Mouse (Mus musculus) neural tube, embryonic 12.5 days (tissue): ENCODE measurements at regions not wholly inside any gene's neighbourhood (a gene's known extent, or its start where the extent isn't known, plus 50 kb on each side); places are given as distances from the start of the nearest gene placed in this dataset.

Experiments
- ATAC-seq: fragments of 200-750 bp; cut with Nextera tagmentation; 2 replicates; pipeline ENCODE4 v1.8.0; 2017; ENCODE audit warnings: low read depth, mild to moderate bottlenecking, moderate TSS enrichment, moderate library complexity; ENCODE audit not compliant: low FRiP score
- H3K27ac ChIP-seq: fragments of 300-500 bp; sonication (generic); 2 replicates; pipeline ENCODE4 v1.5.1; 2016
- H3K27me3 ChIP-seq: fragments of 300-500 bp; sonication (generic); replicated peaks from 2 replicates; pipeline ENCODE4 v1.6.1; 2016; ENCODE audit warnings: mild to moderate bottlenecking
- H3K36me3 ChIP-seq: fragments of 300-500 bp; sonication (generic); 2 replicates; pipeline ENCODE4 v1.6.1; 2016; ENCODE audit warnings: mild to moderate bottlenecking
- H3K4me1 ChIP-seq: fragments of 300-500 bp; sonication (generic); 2 replicates; pipeline ENCODE4 v1.6.1; 2016
- H3K4me2 ChIP-seq: fragments of 300-500 bp; sonication (generic); replicated peaks from 2 replicates; pipeline ENCODE4 v1.6.1; 2016; ENCODE audit warnings: mild to moderate bottlenecking
- H3K4me3 ChIP-seq: fragments of 300-500 bp; sonication (generic); 2 replicates; pipeline ENCODE4 v1.5.1; 2016
- H3K9ac ChIP-seq: fragments of 300-500 bp; sonication (generic); 2 replicates; pipeline ENCODE4 v1.6.1; 2016; ENCODE audit warnings: mild to moderate bottlenecking
- H3K9me3 ChIP-seq: fragments of 300-500 bp; sonication (generic); 2 replicates; pipeline ENCODE4 v1.6.1; 2016; ENCODE audit warnings: mild to moderate bottlenecking
- whole genome bisulfite sequencing: fragments of 180-500 bp; shearing (Covaris S2); methylation state at CpG from one replicate; pipeline ENCODE4 v1.1.7; 2016; 5-methylcytosine and 5-hydroxymethylcytosine counted together

DNA sequence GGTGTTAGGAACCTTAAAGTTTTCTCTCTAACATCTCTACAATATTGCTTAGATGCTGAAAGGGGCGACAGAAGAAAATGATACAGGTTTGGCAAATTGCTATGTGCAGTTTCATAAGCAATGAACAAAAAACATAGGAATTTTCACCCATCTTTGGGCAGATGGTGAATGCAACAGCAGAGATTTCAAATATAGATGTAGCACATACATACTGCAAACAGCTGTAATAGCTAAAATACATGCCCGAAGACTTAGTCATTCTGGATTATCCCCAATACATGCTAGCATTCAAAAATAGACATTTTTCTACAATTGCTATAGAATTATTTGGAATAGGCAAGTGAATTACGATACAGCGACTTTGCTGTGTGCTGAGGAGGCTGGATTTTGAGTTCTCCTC is 544.1 kb downstream of the D3Ertd751e start:
- 92% methylated on average over 4 of the region's 4 CpGs for WGBS
- no peak overlapping the region for H3K4me2 ChIP-seq
- H3K4me3 ChIP-seq = no peak overlapping the region
- no peak for ATAC-seq
- no peaks in the 10 kb centered on the region for H3K36me3 ChIP-seq
- H3K9me3 ChIP-seq = no peaks in the 10 kb centered on the region
- no peaks in the 10 kb centered on the region for H3K4me1 ChIP-seq
- no peak overlapping the region for H3K9ac ChIP-seq
- H3K27me3 ChIP-seq = no peaks in the 10 kb centered on the region
- H3K27ac ChIP-seq = no peak overlapping the region

DNA sequence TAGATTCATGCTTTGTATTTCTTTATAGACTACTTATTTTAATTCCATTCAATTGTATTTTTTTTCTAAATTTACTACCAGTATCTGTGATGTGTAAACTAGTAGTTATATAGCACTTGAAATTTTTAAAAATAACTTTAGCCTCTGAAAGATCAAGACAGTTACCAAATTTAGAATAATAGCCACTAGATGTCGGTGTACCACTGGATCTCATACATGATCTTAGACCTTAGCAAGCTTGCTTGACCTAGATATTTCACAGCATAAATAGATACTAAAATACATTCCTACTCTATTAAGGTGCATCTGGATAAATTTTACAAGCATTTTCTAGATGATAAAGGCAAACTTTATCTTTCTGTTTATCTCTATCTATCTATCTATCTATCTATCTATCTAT is 570.0 kb downstream of the D3Ertd751e start:
- H3K27me3 ChIP-seq = no peaks in the 10 kb centered on the region
- H3K4me2 ChIP-seq = no peak overlapping the region
- H3K36me3 ChIP-seq = no peaks in the 10 kb centered on the region
- no peak overlapping the region for H3K27ac ChIP-seq
- no peaks in the 10 kb centered on the region for H3K9me3 ChIP-seq
- WGBS = 96% methylated on average over 1 of the region's 1 CpGs
- H3K9ac ChIP-seq = no peak overlapping the region
- H3K4me3 ChIP-seq = no peak overlapping the region
- no peak for ATAC-seq
- H3K4me1 ChIP-seq = no peaks in the 10 kb centered on the region

DNA sequence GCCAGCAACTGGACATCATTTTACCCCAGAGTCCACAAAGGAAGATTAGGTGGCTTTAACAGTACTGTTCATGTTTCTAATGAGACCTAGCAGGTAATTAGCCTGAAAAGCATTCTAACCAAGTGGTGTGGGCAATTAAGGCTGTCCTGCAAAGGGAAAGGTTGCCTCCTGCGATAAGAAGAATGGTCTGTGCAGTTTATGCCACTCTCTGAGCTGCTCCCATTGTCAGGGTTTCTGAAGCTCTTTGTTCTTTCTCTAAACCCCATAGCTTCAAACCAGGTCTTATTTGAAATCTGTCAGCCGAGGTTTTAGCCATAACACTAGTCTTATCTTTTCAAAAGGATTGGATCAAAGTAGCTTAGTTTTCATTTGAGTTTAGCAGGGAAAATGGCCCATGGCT is 585.3 kb downstream of the D3Ertd751e start:
- 43% methylated on average over 2 of the region's 2 CpGs for WGBS
- H3K4me3 ChIP-seq = no peak overlapping the region

DNA sequence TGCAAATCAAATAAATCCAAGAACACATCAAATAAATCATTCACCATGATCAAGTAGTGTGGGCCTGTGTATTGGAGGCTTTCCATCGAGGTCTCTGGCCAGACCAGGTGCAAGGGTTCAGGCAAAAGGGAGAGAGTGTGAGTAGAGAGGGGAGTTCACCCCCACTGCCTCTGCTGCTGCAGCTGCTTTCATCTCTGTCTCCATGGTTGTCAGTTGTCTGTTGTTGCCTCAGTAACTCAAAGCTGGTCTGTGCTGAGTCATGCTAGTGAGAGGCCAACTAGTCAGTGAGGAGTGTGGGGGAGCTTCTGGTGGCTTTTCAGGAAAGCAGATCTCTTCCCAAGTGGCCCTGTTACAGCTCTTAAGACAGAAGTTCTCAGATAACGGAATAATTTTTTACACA is 600.4 kb downstream of the D3Ertd751e start:
- 79% methylated on average over 2 of the region's 2 CpGs for WGBS
- Histone ChIP-seq H3K36me3 (no peaks in the 10 kb centered on the region), H3K4me3 (no peak overlapping the region), H3K27ac (no peak overlapping the region), H3K4me1 (no peaks in the 10 kb centered on the region), H3K4me2 (no peak overlapping the region), H3K9ac (no peak overlapping the region), H3K27me3 (no peaks in the 10 kb centered on the region), H3K9me3 (no peaks in the 10 kb centered on the region)
- no peak for ATAC-seq

More for the DNA sequence above, 585.3 kb downstream of the D3Ertd751e start:
- Histone ChIP-seq H3K9me3 (no peaks in the 10 kb centered on the region), H3K4me1 (no peaks in the 10 kb centered on the region), H3K9ac (no peak overlapping the region), H3K27ac (no peak overlapping the region), H3K27me3 (no peaks in the 10 kb centered on the region), H3K4me2 (no peak overlapping the region), H3K36me3 (no peaks in the 10 kb centered on the region)
- no peak for ATAC-seq

DNA sequence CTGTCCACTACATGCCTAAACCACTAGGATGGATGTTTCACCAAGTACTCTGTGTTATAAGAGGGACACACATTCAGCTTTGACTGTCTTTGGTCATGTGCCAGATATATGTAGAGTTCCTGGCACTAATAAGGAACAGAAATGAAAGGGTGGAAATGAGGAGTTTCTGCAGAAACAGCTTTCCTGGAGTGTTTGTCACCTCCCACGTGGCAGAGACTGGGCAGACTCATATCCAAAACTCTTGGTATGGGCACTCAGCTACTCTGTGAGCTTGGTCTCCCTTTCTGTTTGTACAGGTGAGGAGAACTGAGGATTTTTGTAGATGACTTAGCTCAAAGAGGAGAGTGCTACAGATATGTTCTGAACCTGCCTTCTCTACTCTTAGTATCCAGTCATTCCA is 634.4 kb downstream of the D3Ertd751e start:
- Histone ChIP-seq H3K27me3 (no peaks in the 10 kb centered on the region), H3K9me3 (no peaks in the 10 kb centered on the region), H3K9ac (no peak overlapping the region), H3K4me2 (no peak overlapping the region), H3K4me1 (no peaks in the 10 kb centered on the region), H3K36me3 (no peaks in the 10 kb centered on the region), H3K27ac (no peak overlapping the region), H3K4me3 (no peak overlapping the region)
- ATAC-seq = no peak
- WGBS = 36% methylated on average over 1 of the region's 1 CpGs

DNA sequence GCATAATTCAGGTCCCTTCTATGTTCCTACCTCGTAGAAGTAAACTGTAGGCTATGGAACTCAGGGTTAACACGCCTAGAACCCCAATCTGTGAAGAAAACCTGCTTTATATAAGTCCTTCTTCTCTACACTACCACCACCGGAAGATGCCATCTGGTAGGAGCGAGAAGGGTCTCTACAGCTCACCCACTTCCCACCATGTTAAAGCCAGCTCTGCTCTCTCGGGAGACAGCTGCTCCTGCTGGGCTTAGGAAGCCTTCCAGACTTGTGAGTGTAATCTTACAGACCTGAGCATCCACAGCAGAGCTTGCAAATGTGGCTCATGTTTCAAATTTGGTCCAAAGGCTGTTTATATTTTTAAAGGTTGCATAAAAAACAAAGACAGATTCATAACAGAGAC is 639.7 kb downstream of the D3Ertd751e start:
- Histone ChIP-seq H3K4me1 (no peaks in the 10 kb centered on the region), H3K4me3 (no peak overlapping the region), H3K9ac (no peak overlapping the region), H3K27me3 (no peaks in the 10 kb centered on the region), H3K9me3 (no peaks in the 10 kb centered on the region), H3K27ac (no peak overlapping the region), H3K4me2 (no peak overlapping the region), H3K36me3 (no peaks in the 10 kb centered on the region)
- 84% methylated on average over 5 of the region's 5 CpGs for WGBS
- no peak for ATAC-seq

DNA sequence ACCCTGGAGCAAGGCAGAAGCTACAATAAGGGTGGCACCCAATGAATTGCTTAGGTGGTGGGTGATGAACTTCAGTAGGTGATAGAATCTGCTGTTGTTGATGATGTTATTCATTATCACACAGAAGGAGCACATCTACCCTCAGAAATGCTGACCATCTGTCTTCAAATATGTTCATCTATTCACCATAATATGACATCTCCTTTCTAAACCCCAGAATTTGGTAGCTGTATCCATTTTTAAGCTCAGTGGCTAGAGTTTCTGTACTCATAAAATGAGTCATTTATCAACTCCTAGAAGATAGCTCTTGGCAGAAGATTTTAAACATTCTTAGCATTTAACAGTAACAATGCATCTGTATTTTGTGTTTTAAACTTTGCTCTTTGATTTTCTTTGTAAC is 660.3 kb downstream of the D3Ertd751e start:
- H3K9me3 ChIP-seq = no peaks in the 10 kb centered on the region
- H3K9ac ChIP-seq = no peak overlapping the region
- no peak overlapping the region for H3K4me2 ChIP-seq
- H3K4me3 ChIP-seq = no peak overlapping the region
- ATAC-seq = no peak
- no peak overlapping the region for H3K27ac ChIP-seq
- H3K4me1 ChIP-seq = no peaks in the 10 kb centered on the region
- H3K36me3 ChIP-seq = no peaks in the 10 kb centered on the region
- H3K27me3 ChIP-seq = no peaks in the 10 kb centered on the region

DNA sequence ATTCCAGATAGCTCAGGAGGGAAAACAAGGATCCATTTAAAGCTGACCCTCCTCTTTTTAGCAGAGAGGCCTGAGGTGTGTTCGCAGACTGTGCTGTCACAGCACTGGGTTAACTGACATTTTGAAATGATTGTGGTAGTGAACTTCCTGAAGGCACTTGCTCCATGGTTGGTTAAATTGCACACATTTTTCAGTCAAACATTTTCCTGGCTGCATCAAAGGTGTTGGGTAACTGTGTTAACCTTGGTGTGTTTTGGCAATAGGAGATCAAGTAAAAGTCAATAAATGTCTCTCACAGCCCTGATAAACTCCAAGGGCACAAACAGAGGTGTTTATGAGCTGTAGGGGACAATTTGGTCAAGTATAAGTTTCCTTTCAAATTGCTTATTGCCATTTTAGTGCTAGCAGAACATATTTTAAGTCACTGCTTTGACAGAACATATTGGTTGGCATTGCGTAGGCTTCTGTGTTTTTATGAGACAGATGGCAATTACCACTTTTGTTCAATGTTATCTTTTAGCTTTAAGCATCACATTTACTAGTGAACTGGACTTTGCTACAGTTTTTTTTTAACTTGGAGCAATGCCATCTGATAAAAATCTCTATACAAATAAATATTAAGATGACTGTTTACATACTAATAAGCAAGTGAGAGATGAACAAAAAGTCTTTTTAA is 666.7 kb downstream of the D3Ertd751e start:
- ATAC-seq = no peak
- no peaks in the 10 kb centered on the region for H3K36me3 ChIP-seq
- no peaks in the 10 kb centered on the region for H3K9me3 ChIP-seq
- no peak overlapping the region for H3K4me3 ChIP-seq
- H3K9ac ChIP-seq = no peak overlapping the region
- WGBS = 86% methylated on average over 2 of the region's 2 CpGs
- H3K27me3 ChIP-seq = no peaks in the 10 kb centered on the region
- H3K4me1 ChIP-seq = no peaks in the 10 kb centered on the region
- H3K27ac ChIP-seq = no peak overlapping the region
- no peak overlapping the region for H3K4me2 ChIP-seq

DNA sequence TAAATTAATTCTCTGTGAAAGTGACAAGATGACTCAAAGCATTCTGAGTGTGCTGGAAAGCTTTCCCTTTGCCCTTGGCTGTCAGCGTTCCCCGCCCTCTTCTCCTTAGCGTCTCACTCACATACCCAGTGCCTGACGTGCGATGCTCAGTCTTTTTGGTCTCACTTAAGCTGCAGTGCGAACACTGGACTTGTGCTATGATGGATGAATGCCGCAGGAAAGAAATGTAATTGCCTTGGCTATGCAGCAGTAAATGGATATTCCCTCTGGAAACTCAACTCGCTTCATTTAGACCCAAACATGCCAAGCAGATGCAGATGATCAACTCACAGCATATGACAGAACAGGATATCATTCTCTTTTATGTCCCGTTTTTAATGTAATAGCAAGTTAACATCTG is 685.0 kb downstream of the D3Ertd751e start:
- Histone ChIP-seq H3K27me3 (no peaks in the 10 kb centered on the region), H3K27ac (no peak overlapping the region), H3K9me3 (no peaks in the 10 kb centered on the region), H3K9ac (no peak overlapping the region), H3K4me3 (no peak overlapping the region), H3K4me2 (no peak overlapping the region), H3K36me3 (no peaks in the 10 kb centered on the region), H3K4me1 (no peaks in the 10 kb centered on the region)
- 78% methylated on average over 9 of the region's 9 CpGs for WGBS
- ATAC-seq = peak; percentile 29; the same call in 1 of the 2 replicates

DNA sequence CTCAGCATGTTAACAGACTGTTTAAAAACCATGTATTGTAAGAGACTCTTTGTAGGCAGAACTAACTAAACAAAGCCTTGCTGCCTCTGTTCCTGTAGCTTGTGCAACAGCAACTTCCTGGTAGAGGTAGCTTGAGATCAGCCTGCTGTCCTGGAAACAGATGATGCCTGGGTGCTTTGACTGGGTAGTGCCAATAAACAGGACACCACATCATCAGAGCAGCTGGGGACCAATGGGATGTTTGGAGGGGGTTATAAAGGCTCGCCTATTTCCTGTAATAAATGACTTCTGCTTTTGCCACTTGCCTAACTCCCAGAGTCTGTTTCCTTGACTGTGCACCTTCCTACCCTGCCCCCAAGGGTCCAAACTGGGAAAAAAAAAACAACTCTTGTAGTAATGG is 707.2 kb downstream of the D3Ertd751e start:
- no peaks in the 10 kb centered on the region for H3K4me1 ChIP-seq
- H3K36me3 ChIP-seq = no peaks in the 10 kb centered on the region
- no peaks in the 10 kb centered on the region for H3K27me3 ChIP-seq
- H3K9me3 ChIP-seq = no peaks in the 10 kb centered on the region
- ATAC-seq = no peak
- no peak overlapping the region for H3K27ac ChIP-seq
- WGBS = 65% methylated on average over 1 of the region's 1 CpGs
- H3K4me3 ChIP-seq = no peak overlapping the region
- H3K4me2 ChIP-seq = no peak overlapping the region
- H3K9ac ChIP-seq = no peak overlapping the region

DNA sequence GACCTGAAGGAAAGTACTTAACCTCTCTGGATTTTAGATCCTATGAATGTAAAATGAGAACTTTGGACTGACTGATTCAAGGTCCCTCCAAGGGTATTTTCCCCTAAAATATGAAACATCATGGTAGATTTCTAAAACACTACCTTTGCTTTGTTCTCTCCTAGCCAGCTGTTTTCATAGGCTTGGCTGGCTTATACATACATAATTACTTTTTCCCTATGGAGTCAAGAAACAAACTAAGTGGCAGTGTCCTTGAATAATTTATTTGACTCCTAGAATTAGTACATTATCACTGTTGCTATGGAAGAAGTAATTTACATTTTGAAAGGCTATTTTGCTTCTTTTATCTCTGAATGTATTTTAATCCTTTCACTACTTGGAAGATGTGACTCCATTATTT is 721.9 kb downstream of the D3Ertd751e start:
- no peaks in the 10 kb centered on the region for H3K27me3 ChIP-seq
- ATAC-seq = no peak
- H3K27ac ChIP-seq = no peak overlapping the region
- H3K4me3 ChIP-seq = no peak overlapping the region
- H3K36me3 ChIP-seq = no peaks in the 10 kb centered on the region
- no peak overlapping the region for H3K9ac ChIP-seq
- H3K9me3 ChIP-seq = no peaks in the 10 kb centered on the region
- no peaks in the 10 kb centered on the region for H3K4me1 ChIP-seq
- H3K4me2 ChIP-seq = no peak overlapping the region

DNA sequence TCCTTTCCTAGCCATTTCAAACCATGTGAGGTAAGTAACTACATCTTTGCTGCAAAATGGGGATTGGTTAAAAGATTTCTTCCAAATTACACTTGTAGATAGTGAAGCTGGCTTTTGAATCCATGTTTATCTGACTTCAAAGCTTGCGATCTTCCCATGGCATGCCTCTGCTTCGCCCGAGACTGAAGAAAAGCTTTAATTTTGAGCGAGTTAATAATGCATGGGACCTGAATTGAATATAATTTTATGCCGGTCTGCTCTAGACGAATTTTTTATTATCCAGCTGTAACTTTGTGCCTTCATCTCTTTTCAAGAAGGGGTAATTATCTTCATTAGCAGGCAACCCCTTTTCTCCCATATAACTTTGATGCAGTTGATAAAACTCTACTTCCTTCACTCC is 724.7 kb downstream of the D3Ertd751e start:
- ATAC-seq = no peak
- Histone ChIP-seq H3K4me1 (no peaks in the 10 kb centered on the region), H3K36me3 (no peaks in the 10 kb centered on the region), H3K9me3 (no peaks in the 10 kb centered on the region), H3K9ac (no peak overlapping the region), H3K4me3 (no peak overlapping the region), H3K4me2 (no peak overlapping the region), H3K27ac (no peak overlapping the region), H3K27me3 (no peaks in the 10 kb centered on the region)
- 83% methylated on average over 6 of the region's 6 CpGs for WGBS

DNA sequence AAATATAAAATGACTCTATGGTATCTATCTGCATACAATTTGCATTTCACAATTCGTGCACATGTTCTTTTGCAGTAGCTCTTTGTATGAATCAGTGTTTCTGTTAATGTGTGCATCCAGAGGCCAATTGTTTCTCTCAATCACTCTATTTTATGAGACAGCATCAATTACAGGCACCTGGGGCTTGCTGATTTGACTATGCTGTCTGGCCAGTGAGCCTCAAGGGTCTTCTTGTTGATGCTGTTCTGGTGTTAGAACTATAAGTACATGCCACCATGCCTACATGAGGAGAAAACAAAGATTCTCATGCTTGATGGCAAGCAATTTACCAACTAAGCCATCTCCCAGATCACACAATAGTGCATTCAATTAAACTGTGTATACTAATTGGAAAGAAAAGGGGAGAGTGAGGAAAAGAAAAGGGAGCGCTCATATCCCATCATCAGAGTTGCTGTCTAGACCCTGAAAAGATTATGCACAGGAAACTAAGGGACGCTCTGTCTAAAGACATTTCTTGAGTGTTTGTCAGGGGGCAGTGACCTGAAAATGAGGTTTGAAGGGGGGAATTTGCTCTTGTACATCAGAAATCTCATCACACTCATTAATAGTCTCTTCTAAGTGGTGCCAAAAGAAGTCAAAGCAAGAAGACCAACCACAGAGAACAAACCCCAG is 772.6 kb downstream of the D3Ertd751e start:
- no peak overlapping the region for H3K27ac ChIP-seq
- ATAC-seq = peak; percentile 72

More for the DNA sequence above, 772.6 kb downstream of the D3Ertd751e start:
- H3K36me3 ChIP-seq = no peaks in the 10 kb centered on the region
- 74% methylated on average over 3 of the region's 3 CpGs for whole genome bisulfite sequencing
- no peak overlapping the region for H3K9ac ChIP-seq
- H3K4me3 ChIP-seq = no peak overlapping the region
- H3K4me1 ChIP-seq = no peaks in the 10 kb centered on the region
- H3K27me3 ChIP-seq = no peaks in the 10 kb centered on the region
- no peaks in the 10 kb centered on the region for H3K9me3 ChIP-seq
- H3K4me2 ChIP-seq = no peak overlapping the region
